Mouse (Mus musculus): ENCODE measurements at regions not wholly inside any gene's neighbourhood (a gene's known extent, or its start where the extent isn't known, plus 50 kb on each side); places are given as distances from the start of the nearest gene placed in this dataset.

GRCm38 (mm10) chr1:163560276-163560943, 156.9 kb upstream of the Gorab start:
- no peak for DNase-seq (ENCODE audit: low spot score in 2 of 2)

- no peak for DNase-seq (ENCODE audit: low spot score in 2 of 2)
Measured at GRCm38 (mm10) chr1:163557875-163558274, 154.4 kb upstream of the Gorab start.

GRCm38 (mm10) chr1:163555185-163555584, 151.7 kb upstream of the Gorab start:
- no peak for DNase-seq (ENCODE audit: low spot score in 2 of 2)

GRCm38 (mm10) chr1:163538776-163539492, 135.5 kb upstream of the Gorab start:
- no peak for DNase-seq (ENCODE audit: low spot score in 2 of 2)

GRCm38 (mm10) chr1:163530563-163530962, 127.1 kb upstream of the Gorab start:
- DNase-seq (ENCODE audit: low spot score in 2 of 2), result no peak

GRCm38 (mm10) chr1:163517966-163518365, 114.5 kb upstream of the Gorab start:
- no peak for DNase-seq (ENCODE audit: low spot score in 2 of 2)

- no peak for DNase-seq (ENCODE audit: low spot score in 2 of 2)
Measured at GRCm38 (mm10) chr1:163512847-163513246, 109.4 kb upstream of the Gorab start.

GRCm38 (mm10) chr1:163512008-163512407, 108.5 kb upstream of the Gorab start:
- no peak for DNase-seq (ENCODE audit: low spot score in 2 of 2)

- DNase-seq (ENCODE audit: low spot score in 2 of 2), result no peak
Measured at GRCm38 (mm10) chr1:163505035-163505434, 101.6 kb upstream of the Gorab start.

GRCm38 (mm10) chr1:163502557-163502956, 99.1 kb upstream of the Gorab start:
- no peak for DNase-seq (ENCODE audit: low spot score in 2 of 2)

GRCm38 (mm10) chr1:163498398-163498958, 95.0 kb upstream of the Gorab start:
- no peak for DNase-seq (ENCODE audit: low spot score in 2 of 2)

GRCm38 (mm10) chr1:163496416-163496815, 92.9 kb upstream of the Gorab start:
- DNase-seq (ENCODE audit: low spot score in 2 of 2), result no peak

- DNase-seq (ENCODE audit: low spot score in 2 of 2), result no peak
Measured at GRCm38 (mm10) chr1:163488532-163488931, 85.1 kb upstream of the Gorab start.

GRCm38 (mm10) chr1:163488109-163488508, 84.6 kb upstream of the Gorab start:
- DNase-seq (ENCODE audit: low spot score in 2 of 2), result no peak

- DNase-seq (ENCODE audit: low spot score in 2 of 2), result no peak
Measured at GRCm38 (mm10) chr1:163483098-163483497, 79.6 kb upstream of the Gorab start.

GRCm38 (mm10) chr1:163477478-163478167, 74.2 kb upstream of the Gorab start:
- no peak for DNase-seq (ENCODE audit: low spot score in 2 of 2)

GRCm38 (mm10) chr1:163461194-163461593, 57.7 kb upstream of the Gorab start:
- no peak for DNase-seq (ENCODE audit: low spot score in 2 of 2)

GRCm38 (mm10) chr1:163456366-163456765, 52.9 kb upstream of the Gorab start:
- DNase-seq (ENCODE audit: low spot score in 2 of 2), result no peak

Measured in right cerebral cortex, postnatal 36 days (tissue).